14 mouse cellular contexts compared by ENCODE assay signal in genomic region chr1:169139507-169139906, GRCm38 (mm10).
DNase-seq lines count a peak whose midpoint lies in the region; ATAC-seq lines count a peak whose summit lies in the region.
"Had no signal": no experiment of that assay in that cellular context is flagged by ENCODE, and none has a peak within 500 bp of the region (broad histone marks: within the 10 kb centered on the region; RNA-seq: fewer than 3 reads in every experiment).

No protein-coding gene starts in this region.

- no peaks in the 10 kb centered on the region for H3K4me1 ChIP-seq in heart, embryonic 10.5 days
- H3K4me1 ChIP-seq in midbrain, embryonic 14.5 days (ENCODE audit: control insufficient read depth, insufficient read depth, low read length): peaks cover 8% of the 10 kb centered on the region; the same call in 1 of the 2 replicates

- no peak overlapping the region for H3K9ac ChIP-seq in midbrain, embryonic 14.5 days (replicated peaks; ENCODE audit: low read length)
- H3K9ac ChIP-seq: liver, embryonic 14.5 days had no signal

- H3K4me3 ChIP-seq in heart, embryonic 10.5 days: no peak overlapping the region
- no peak overlapping the region for H3K4me3 ChIP-seq in midbrain, embryonic 14.5 days (replicated peaks; ENCODE audit: low read depth, low read length)

- H3K9me3 ChIP-seq in heart, embryonic 10.5 days: no peaks in the 10 kb centered on the region
- H3K9me3 ChIP-seq in midbrain, embryonic 14.5 days (ENCODE audit: control insufficient read depth, low read length): peaks cover 5% of the 10 kb centered on the region

- WGBS in heart, embryonic 10.5 days: 70% methylated on average over 5 of the region's 5 CpGs
- 20% methylated on average over 5 of the region's 5 CpGs for WGBS in midbrain, embryonic 14.5 days

- peak; percentile 67; the same call in 1 of the 2 replicates for ATAC-seq in midbrain, embryonic 14.5 days (ENCODE audit: low FRiP score, low TSS enrichment)
- no peak for ATAC-seq in inflammation-experienced regulatory T-cells, adult 6 months
- ATAC-seq: intestine, embryonic 16.5 days had no signal

- no peak overlapping the region for H3K27ac ChIP-seq in heart, embryonic 10.5 days
- peak overlapping the region; percentile 28; the same call in 1 of the 2 replicates for H3K27ac ChIP-seq in midbrain, embryonic 14.5 days (replicated peaks; ENCODE audit: low read depth, low read length)
- H3K27ac ChIP-seq: liver, embryonic 14.5 days had no signal

- H3K27me3 ChIP-seq in heart, embryonic 10.5 days (ENCODE audit: insufficient read depth, poor library complexity, severe bottlenecking): no peaks in the 10 kb centered on the region
- no peaks in the 10 kb centered on the region for H3K27me3 ChIP-seq in midbrain, embryonic 14.5 days (ENCODE audit: control insufficient read depth, insufficient read depth, low read length)

- DNase-seq in adrenal gland, postnatal 10 days: peak; percentile 27
- DNase-seq in adrenal gland, adult 2 months: no peak
- peak; percentile 84 for DNase-seq in heart, adult 11 months
- no peak for DNase-seq in heart, embryonic 10.5 days (ENCODE audit: low spot score)
- DNase-seq in kidney, adult 11 months: peak; percentile 78
- DNase-seq in midbrain, embryonic 14.5 days: peak; percentile 71
- no peak for DNase-seq in frontal cortex, postnatal 10 days (ENCODE audit: low spot score in 2 of 2)
- DNase-seq: cerebellum, adult 11 months; thymus, postnatal 14 days had no signal

- H3K4me2 ChIP-seq in midbrain, embryonic 14.5 days (ENCODE audit: low read length): no peak overlapping the region
- H3K4me2 ChIP-seq: heart, embryonic 11.5 days had no signal

- H3K36me3 ChIP-seq in heart, embryonic 10.5 days: no peaks in the 10 kb centered on the region
- no peaks in the 10 kb centered on the region for H3K36me3 ChIP-seq in midbrain, embryonic 14.5 days (ENCODE audit: control insufficient read depth, insufficient read depth, low read length)
- H3K36me3 ChIP-seq: G1E had no signal

Comparison
In these comparisons a context has a peak if more than half of its experiments do, and no peak if none do; other contexts are left out.
1. DNase-seq: peak in adrenal gland, postnatal 10 days (single experiment), heart, adult 11 months (single experiment), kidney, adult 11 months (single experiment) and midbrain, embryonic 14.5 days (single experiment); none in adrenal gland, adult 2 months (single experiment), heart, embryonic 10.5 days (single experiment) and frontal cortex, postnatal 10 days (0 of 2).